Mouse (Mus musculus): ENCODE data around the gene Cad. TPM values are rescaled to one million over a fixed set of nuclear protein-coding genes. Genes with fewer than 3 reads are reported as not detected.

Cad gene
- polyA plus RNA-seq, 1 experiment from 2014 or later: 20.9 TPM

DNA sequence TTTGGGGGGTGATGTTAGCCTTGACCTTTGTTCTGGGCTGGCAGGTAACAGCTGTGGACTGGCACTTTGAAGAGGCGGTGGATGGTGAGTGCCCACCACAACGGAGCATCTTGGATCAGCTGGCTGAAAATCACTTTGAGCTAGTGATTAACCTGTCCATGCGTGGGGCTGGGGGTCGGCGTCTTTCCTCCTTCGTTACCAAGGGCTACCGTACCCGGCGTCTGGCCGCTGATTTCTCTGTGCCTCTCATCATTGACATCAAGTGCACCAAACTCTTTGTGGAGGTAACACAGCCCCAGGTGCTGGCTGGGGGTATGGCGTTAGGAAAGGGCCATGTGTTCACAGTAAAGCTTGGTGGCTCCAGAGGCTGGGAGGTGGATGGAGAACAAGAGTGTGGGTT lies 17.2 kb downstream of the Cad start:
- Histone ChIP-seq H3K27ac (replicated peaks) (no peak overlapping the region), H3K9ac (no peak overlapping the region), H3K4me2 (no peak overlapping the region), H3K4me1 (no peaks in the 10 kb centered on the region), H3K4me3 (no peak overlapping the region), H3K9me3 (no peaks in the 10 kb centered on the region), H3K36me3 (peaks cover 100% of the 10 kb centered on the region), H3K27me3 (replicated peaks) (no peaks in the 10 kb centered on the region)
- no peak for ATAC-seq (ENCODE audit: extremely low read depth, insufficient number of reproducible peaks, low FRiP score, low TSS enrichment)
- 89% methylated on average over 11 of the region's 11 CpGs for WGBS

DNA sequence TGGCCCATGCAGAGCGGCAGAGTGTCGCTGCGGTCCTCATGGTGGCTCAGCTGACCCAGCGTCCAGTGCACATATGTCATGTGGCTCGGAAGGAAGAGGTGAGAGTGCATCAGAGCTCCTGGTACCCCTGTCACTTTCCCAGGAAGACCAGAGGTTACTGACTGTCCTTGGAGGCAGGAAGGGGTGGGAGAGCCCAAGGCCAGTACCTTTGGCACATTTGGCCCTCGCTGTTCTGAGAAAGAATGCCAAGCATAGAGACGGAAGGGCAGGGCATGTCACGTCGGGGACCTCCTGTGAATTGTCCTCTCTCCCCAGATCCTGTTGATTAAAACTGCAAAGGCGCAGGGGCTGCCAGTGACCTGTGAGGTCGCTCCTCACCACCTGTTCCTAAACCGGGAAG lies 18.6 kb downstream of the Cad start:
- peaks cover 100% of the 10 kb centered on the region for H3K36me3 ChIP-seq
- no peaks in the 10 kb centered on the region for H3K27me3 ChIP-seq (replicated peaks)
- H3K9me3 ChIP-seq: no peaks in the 10 kb centered on the region
- ATAC-seq (ENCODE audit: extremely low read depth, insufficient number of reproducible peaks, low FRiP score, low TSS enrichment): no peak
- no peak overlapping the region for H3K4me3 ChIP-seq
- H3K27ac ChIP-seq (replicated peaks): no peak overlapping the region
- H3K4me1 ChIP-seq: no peaks in the 10 kb centered on the region
- WGBS: 87% methylated on average over 12 of the region's 12 CpGs
- no peak overlapping the region for H3K4me2 ChIP-seq
- H3K9ac ChIP-seq: no peak overlapping the region

DNA sequence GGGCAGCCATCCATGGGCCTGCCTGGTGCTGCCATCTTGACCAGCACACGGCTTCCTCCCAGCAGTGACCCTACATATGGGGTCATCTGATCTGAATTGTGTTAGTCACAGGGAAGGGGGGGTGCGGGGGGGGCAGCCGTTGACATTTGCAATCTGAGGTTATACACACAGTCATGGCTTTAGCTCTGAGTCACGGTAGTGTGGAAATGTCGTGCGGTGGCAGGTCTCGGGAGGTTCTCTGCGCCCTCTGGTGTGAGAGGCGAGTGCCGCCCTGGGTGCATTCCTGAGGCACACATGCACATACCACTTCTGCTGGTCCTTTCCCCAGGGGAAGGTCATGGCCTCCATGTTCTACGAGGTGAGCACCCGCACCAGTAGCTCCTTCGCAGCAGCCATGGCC lies 21.8 kb downstream of the Cad start:
- H3K27ac ChIP-seq (replicated peaks): no peak overlapping the region
- 72% methylated on average over 13 of the region's 13 CpGs for WGBS
- H3K9me3 ChIP-seq: no peaks in the 10 kb centered on the region
- H3K4me1 ChIP-seq: peaks cover 6% of the 10 kb centered on the region; the same call in 1 of the 2 replicates
- no peaks in the 10 kb centered on the region for H3K27me3 ChIP-seq (replicated peaks)
- H3K4me3 ChIP-seq: no peak overlapping the region
- no peak overlapping the region for H3K4me2 ChIP-seq
- H3K36me3 ChIP-seq: peaks cover 79% of the 10 kb centered on the region
- H3K9ac ChIP-seq: no peak overlapping the region
- ATAC-seq (ENCODE audit: extremely low read depth, insufficient number of reproducible peaks, low FRiP score, low TSS enrichment): no peak

DNA sequence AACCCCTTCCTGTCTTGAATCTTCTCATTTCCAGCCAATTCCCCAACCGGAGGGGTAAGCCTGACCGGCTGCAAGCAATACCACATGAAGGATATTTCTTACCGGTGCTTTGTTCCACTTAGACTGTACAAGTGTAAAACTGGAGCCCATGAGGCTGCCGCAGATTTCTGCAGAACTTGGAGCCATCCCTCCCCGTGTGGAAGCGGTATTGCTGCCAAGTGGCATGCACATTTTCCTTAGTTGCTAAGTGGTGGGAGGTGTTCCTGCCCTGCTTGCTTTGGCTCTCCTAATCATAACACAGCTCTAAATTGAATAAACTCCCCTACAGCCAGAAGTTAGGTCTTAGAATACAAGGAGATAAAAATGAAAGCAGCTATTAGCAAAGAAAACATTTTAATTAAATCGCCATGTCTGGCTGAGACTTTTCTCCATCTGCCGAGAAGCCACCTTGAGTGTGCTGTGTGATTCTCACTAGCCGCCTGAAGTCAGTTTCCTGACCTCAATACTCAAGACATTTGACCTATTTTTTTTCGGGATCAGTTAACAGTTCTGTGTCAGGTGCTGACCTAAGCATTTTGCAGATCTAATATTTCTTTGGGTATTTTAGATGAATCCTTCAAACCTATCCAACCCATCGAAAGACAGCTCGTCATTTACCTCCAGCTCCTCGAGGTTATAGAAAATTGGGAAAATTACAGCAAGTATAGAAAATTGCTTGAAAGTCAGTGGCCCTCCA lies 25.6 kb downstream of the Cad start:
- Histone ChIP-seq H3K9ac (no peak overlapping the region), H3K4me2 (no peak overlapping the region), H3K36me3 (peaks cover 40% of the 10 kb centered on the region), H3K27ac (replicated peaks) (peak overlapping the region; percentile 37; the same call in 1 of the 2 replicates), H3K9me3 (no peaks in the 10 kb centered on the region), H3K4me1 (peaks cover 34% of the 10 kb centered on the region), H3K4me3 (no peak overlapping the region), H3K27me3 (replicated peaks) (no peaks in the 10 kb centered on the region)
- no peak for ATAC-seq (ENCODE audit: extremely low read depth, insufficient number of reproducible peaks, low FRiP score, low TSS enrichment)
- WGBS: 67% methylated on average over 13 of the region's 13 CpGs

DNA sequence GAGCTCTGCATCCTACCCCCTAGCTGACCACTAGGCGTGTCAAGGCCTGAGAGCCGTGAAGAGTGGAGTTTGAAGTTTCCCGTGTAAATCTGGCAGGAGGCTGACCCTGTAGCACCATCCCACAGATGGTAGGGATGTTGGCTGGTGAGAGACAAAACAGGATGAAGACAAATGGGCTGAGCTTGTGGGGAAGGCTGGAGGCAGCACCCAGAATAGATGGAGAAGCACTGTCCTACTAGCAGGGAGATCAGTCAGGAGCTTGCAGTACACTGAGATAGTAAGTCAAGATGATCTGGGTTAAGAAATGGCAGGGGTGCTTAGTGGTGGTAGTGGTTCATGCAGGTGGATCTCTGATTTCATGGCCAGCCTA lies 26.2 kb downstream of the Cad start:
- Histone ChIP-seq H3K4me3 (no peak overlapping the region), H3K9ac (no peak overlapping the region), H3K4me2 (no peak overlapping the region), H3K4me1 (peaks cover 34% of the 10 kb centered on the region), H3K36me3 (peaks cover 35% of the 10 kb centered on the region), H3K27me3 (replicated peaks) (peaks cover 3% of the 10 kb centered on the region; the same call in 1 of the 2 replicates), H3K27ac (replicated peaks) (no peak overlapping the region), H3K9me3 (no peaks in the 10 kb centered on the region)
- WGBS: 56% methylated on average over 3 of the region's 3 CpGs
- ATAC-seq (ENCODE audit: extremely low read depth, insufficient number of reproducible peaks, low FRiP score, low TSS enrichment): no peak

DNA sequence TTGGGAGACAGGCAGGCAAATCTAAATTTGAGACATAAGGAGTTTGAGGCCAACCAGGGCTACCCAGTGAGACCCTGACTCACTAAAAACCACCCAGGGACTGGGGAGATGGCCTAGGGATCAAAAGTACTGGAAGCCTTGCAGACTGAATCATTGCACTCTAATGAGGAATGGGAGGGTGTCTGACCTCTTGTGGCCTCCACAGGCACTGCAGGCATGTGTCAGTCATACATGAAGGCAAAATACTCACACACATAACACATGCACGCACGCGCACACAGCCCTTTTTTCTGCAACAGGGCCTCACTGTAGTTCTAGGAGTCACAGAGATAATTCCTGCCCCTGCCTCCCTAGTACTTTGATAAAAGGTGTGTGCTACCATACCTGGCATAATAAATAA lies 26.8 kb downstream of the Cad start:
- no peak overlapping the region for H3K4me2 ChIP-seq
- H3K9me3 ChIP-seq: no peaks in the 10 kb centered on the region
- H3K27ac ChIP-seq (replicated peaks): no peak overlapping the region
- H3K27me3 ChIP-seq (replicated peaks): peaks cover 7% of the 10 kb centered on the region; the same call in 1 of the 2 replicates
- H3K4me1 ChIP-seq: peaks cover 34% of the 10 kb centered on the region
- WGBS: 79% methylated on average over 3 of the region's 3 CpGs
- no peak overlapping the region for H3K4me3 ChIP-seq
- H3K9ac ChIP-seq: no peak overlapping the region
- no peak for ATAC-seq (ENCODE audit: extremely low read depth, insufficient number of reproducible peaks, low FRiP score, low TSS enrichment)
- H3K36me3 ChIP-seq: peaks cover 29% of the 10 kb centered on the region

DNA sequence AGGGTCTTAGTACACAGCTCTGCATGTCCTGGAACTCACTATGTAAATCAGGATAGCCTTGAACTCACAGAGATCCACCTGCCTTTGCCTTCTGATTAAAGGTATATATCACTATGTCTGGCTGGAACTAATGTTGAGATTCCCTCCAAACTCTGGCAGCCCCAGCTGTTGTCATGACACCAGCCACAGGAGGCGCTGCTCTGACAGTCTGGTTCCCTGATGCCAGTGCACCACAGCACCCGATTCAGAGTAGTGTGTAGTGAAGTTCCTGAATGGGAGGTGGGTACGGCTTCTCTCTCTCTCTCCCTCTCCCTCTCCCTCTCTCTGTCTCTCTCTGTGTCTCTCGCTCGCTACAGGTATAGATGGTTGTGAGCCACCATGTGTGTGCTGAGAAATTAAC lies 27.8 kb downstream of the Cad start:
- no peak for ATAC-seq (ENCODE audit: extremely low read depth, insufficient number of reproducible peaks, low FRiP score, low TSS enrichment)
- Histone ChIP-seq H3K4me3 (peak overlapping the region; percentile 29), H3K4me2 (peak overlapping the region; percentile 62), H3K4me1 (peaks cover 34% of the 10 kb centered on the region), H3K9ac (peak overlapping the region; percentile 67), H3K27me3 (replicated peaks) (peaks cover 12% of the 10 kb centered on the region; the same call in 1 of the 2 replicates), H3K36me3 (peaks cover 19% of the 10 kb centered on the region), H3K27ac (replicated peaks) (peak overlapping the region; percentile 61), H3K9me3 (no peaks in the 10 kb centered on the region)
- 6% methylated on average over 5 of the region's 5 CpGs for WGBS

DNA sequence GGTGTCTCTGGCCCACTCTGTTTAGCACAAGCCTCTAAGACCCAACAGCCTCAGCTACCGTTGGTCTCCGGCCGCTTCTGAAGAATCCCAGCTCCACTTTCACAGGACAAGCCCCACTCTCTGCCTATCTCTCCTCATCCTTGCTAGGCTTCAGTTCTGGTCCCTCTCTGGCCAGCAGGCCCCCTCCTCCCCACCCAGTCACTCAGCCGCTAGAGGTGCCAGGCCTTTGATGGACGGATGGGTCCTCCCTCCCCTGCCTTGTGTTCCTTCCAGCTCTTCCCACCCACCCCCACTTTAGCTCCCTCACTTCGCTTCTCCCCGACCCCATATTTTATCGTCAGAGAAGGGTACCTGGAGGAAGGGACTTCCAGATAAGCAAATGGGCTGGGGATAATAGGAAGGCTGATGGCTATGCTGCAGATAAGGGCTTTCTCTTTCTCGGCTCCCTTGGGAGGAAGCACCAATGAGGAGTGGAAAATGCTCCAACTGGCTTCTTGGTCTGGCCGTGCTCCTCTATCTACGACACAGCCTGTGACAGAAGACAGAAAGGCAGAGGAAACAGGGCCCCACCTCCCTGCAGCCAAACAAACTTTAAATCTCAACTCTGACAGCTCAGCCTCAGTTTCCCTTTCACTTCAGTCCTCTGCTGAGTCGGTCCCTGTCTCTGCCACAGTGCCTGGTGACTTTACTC lies 28.5 kb downstream of the Cad start:
- H3K9me3 ChIP-seq: no peaks in the 10 kb centered on the region
- H3K4me2 ChIP-seq: peak overlapping the region; percentile 62
- ATAC-seq (ENCODE audit: extremely low read depth, insufficient number of reproducible peaks, low FRiP score, low TSS enrichment): peak; percentile 39; the same call in 1 of the 2 replicates
- H3K4me1 ChIP-seq: peaks cover 34% of the 10 kb centered on the region
- peaks cover 12% of the 10 kb centered on the region for H3K36me3 ChIP-seq
- peak overlapping the region; percentile 61 for H3K27ac ChIP-seq (replicated peaks)
- H3K4me3 ChIP-seq: peak overlapping the region; percentile 29
- H3K27me3 ChIP-seq (replicated peaks): peaks cover 17% of the 10 kb centered on the region
- peak overlapping the region; percentile 67 for H3K9ac ChIP-seq
- 4% methylated on average over 12 of the region's 12 CpGs for WGBS

DNA sequence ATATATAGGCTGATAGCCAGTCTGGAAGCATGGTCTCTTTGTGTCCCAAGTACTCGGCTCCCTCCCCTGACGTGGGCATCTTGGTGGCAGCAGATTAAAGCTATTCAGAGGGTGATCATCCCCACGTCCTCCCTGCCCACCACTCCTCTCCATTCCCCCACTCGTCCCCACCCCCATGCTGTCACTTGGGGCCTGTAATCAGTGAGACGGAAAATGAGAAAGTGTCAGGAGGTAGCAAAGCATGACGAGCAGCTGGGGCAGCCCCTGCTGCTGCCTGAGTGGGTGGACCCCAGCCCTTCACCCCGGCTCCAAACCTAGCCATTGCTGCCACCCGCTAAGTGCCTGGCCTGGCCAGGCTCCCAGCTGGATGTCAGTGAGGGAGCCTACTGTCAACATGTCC lies 29.4 kb downstream of the Cad start:
- peaks cover 3% of the 10 kb centered on the region for H3K36me3 ChIP-seq
- H3K9ac ChIP-seq: peak overlapping the region; percentile 28; the same call in 1 of the 2 replicates
- H3K4me2 ChIP-seq: peak overlapping the region; percentile 62
- H3K4me1 ChIP-seq: peaks cover 34% of the 10 kb centered on the region
- 4% methylated on average over 8 of the region's 8 CpGs for WGBS
- peaks cover 26% of the 10 kb centered on the region for H3K27me3 ChIP-seq (replicated peaks)
- ATAC-seq (ENCODE audit: extremely low read depth, insufficient number of reproducible peaks, low FRiP score, low TSS enrichment): no peak; the same call in 1 of the 2 replicates
- no peaks in the 10 kb centered on the region for H3K9me3 ChIP-seq
- H3K27ac ChIP-seq (replicated peaks): peak overlapping the region; percentile 61
- H3K4me3 ChIP-seq: no peak overlapping the region

DNA sequence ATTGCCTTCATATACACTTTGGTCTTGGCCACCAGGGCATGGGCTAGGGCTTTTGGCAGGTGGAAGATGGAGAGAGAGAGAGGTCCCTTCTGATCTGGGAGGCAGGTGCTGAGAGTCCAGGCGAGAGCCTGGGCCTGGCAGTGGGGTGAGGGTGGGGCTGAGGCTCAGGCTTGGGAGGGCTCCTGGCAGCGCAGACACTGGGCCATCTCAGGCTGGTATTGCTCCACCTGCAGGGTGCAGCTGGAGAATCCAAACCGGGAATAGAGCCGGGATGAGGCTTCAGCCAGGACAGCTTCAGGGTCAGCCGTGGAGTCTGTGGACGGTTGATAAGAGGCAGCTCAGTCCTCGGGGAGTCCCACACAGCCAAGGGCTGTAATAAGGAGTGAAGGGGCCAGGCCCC lies 32.0 kb downstream of the Cad start:
- no peak; the same call in 1 of the 2 replicates for ATAC-seq (ENCODE audit: extremely low read depth, insufficient number of reproducible peaks, low FRiP score, low TSS enrichment)
- Histone ChIP-seq H3K4me2 (no peak overlapping the region), H3K27ac (replicated peaks) (no peak overlapping the region), H3K36me3 (no peaks in the 10 kb centered on the region), H3K9ac (no peak overlapping the region), H3K4me3 (no peak overlapping the region), H3K27me3 (replicated peaks) (peaks cover 53% of the 10 kb centered on the region), H3K4me1 (peaks cover 27% of the 10 kb centered on the region), H3K9me3 (no peaks in the 10 kb centered on the region)
- 14% methylated on average over 7 of the region's 7 CpGs for WGBS

DNA sequence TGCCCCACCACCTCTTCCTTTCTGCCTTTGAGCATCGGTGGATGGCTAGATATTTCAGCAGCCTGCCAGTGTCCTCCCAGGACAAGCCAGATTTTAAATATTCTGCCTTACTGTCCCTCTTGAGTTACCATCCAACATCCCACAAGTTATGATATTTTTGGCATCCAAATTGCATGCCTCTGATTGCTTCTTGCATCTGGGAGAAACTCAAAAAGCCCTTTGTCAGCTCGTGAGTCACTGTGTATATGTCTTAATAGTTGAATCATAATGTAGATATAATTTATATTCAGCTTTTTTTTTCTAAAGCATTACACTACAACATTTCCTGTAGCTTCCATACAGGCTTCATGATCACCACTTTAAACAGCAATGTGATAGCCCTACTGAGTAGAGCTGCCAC lies 32.6 kb downstream of the Cad start:
- H3K36me3 ChIP-seq: no peaks in the 10 kb centered on the region
- no peak for ATAC-seq (ENCODE audit: extremely low read depth, insufficient number of reproducible peaks, low FRiP score, low TSS enrichment)
- H3K27ac ChIP-seq (replicated peaks): no peak overlapping the region
- no peak overlapping the region for H3K4me2 ChIP-seq
- H3K9ac ChIP-seq: no peak overlapping the region
- H3K27me3 ChIP-seq (replicated peaks): peaks cover 58% of the 10 kb centered on the region
- peaks cover 29% of the 10 kb centered on the region for H3K4me1 ChIP-seq
- 62% methylated on average over 2 of the region's 2 CpGs for WGBS
- no peaks in the 10 kb centered on the region for H3K9me3 ChIP-seq
- no peak overlapping the region for H3K4me3 ChIP-seq
